Mouse (Mus musculus) ES-E14 (cell line): Measurements from ENCODE around the gene Add3.

Source experiments
- HCFC1 ChIP-seq: IDR thresholded peaks from 2 replicates; pipeline ENCODE4 v1.6.1; 2012; ENCODE audit warnings: low read length, inconsistent platforms, borderline replicate concordance; ENCODE audit not compliant: insufficient read depth
- MAFK ChIP-seq: IDR thresholded peaks from 2 replicates; pipeline ENCODE4 v1.6.1; 2014; ENCODE audit warnings: mild to moderate bottlenecking, low read depth, low read length, inconsistent platforms; ENCODE audit not compliant: insufficient read depth
- ZC3H11A ChIP-seq: IDR thresholded peaks from 2 replicates; pipeline ENCODE4 v1.6.1; 2012; ENCODE audit warnings: low read depth, mild to moderate bottlenecking, inconsistent platforms, low read length, borderline replicate concordance
- ZNF384 ChIP-seq: IDR thresholded peaks from 2 replicates; pipeline ENCODE4 v1.6.1; 2012; ENCODE audit warnings: low read depth, low read length, inconsistent platforms

DNA sequence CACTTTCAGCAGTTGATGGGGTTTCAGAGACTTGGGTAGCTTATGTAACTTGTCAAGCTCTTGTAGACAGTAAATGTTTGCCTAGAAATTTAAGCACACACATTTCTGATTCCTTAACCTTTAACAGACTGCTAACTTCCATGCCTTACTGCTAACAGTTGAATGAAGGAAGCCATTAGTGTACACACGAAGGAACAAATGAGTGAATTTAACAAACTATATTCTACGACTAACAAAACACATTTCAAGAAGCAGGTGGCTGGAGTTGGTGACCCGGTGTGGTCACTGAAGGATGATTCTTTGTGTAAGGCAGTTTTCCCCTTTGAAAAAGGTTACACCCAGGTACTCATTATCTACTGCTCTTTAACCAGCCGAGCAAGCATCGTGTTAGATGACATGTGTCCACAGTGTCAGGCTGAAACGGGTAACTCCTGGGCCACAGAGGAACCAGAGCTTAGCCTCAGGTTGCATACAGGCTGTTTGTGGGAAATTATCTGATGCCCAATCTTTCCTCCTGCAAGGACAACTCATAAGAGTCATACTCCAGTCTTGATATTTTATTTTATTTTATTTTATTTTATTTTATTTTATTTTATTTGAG, 17.5 kb upstream of the Add3 start:
- TF ChIP-seq ZNF384 (no peak), ZC3H11A (no peak), HCFC1 (no peak), MAFK (no peak)
